Mouse (Mus musculus): ENCODE data around the gene P4hb. TPM values are rescaled to one million over a fixed set of nuclear protein-coding genes. Genes with fewer than 3 reads are reported as not detected.
"Not testable (repeated sequence)": the region's sequence is repeated elsewhere in the genome, so short reads cannot be mapped to it uniquely, and the experiment has no call there.

P4hb gene
- polyA plus RNA-seq, 1 experiment from 2014 or later = 492 TPM

DNA sequence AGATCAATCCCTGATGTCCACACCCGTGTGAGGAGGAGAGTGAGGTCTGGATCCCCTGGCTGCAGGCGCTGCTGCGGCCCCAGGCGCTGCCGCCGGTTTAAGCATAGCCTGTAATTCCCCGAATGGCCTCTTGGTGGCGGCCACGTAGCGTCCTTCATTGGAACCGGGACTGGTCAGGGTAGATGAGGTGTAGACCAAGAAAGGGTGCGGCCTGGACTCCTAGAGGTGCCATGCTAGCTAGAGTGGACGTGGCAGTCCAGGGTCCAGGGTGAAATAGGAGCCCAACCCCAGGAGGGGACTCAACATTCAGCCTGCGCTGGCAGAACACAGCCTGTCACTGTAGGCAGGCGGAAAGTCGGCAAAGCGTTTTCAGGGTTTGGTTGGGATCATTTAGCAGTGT, 57.4 kb downstream of the P4hb start:
- Histone ChIP-seq H3K27ac (ENCODE audit: low read depth, low read length) (no peak overlapping the region), H3K9ac (ENCODE audit: low read length) (no peak overlapping the region), H3K4me3 (ENCODE audit: low read depth, low read length) (no peak overlapping the region), H3K4me1 (ENCODE audit: control insufficient read depth, insufficient read depth, low read length) (peaks cover 2% of the 10 kb centered on the region), H3K36me3 (ENCODE audit: control insufficient read depth, insufficient read depth, low read length) (no peaks in the 10 kb centered on the region), H3K4me2 (no peak overlapping the region), H3K27me3 (ENCODE audit: control insufficient read depth, insufficient read depth, low read length) (no peaks in the 10 kb centered on the region), H3K9me3 (ENCODE audit: control insufficient read depth, low read length) (no peaks in the 10 kb centered on the region)
- DNase-seq (ENCODE audit: low spot score, missing footprints) = peak; percentile 99
- peak; percentile 72 for ATAC-seq (ENCODE audit: low FRiP score)
- WGBS = 18% methylated on average over 17 of the region's 17 CpGs

DNA sequence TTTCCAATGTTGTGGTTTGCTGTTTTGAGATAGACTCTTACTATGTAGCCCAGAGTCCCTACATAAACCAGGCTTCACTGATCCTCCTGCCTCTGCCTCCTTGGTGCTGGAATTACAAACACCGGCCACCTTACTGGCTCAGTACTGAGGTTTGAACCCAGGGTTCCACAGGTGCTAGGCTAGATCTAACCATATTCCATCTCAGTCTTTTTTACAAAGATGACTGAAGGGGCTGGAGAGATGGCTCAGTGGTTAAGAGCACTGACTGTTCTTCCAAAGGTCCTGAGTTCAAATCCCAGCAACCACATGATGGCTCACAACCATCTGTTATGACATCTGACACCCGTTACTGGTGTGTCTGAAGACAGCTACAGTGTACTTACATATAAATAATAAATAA, 58.8 kb downstream of the P4hb start:
- not testable (repeated sequence) for ATAC-seq (ENCODE audit: low FRiP score); H3K9ac ChIP-seq (ENCODE audit: low read length); H3K36me3 ChIP-seq (ENCODE audit: control insufficient read depth, insufficient read depth, low read length); H3K4me1 ChIP-seq (ENCODE audit: control insufficient read depth, insufficient read depth, low read length); H3K9me3 ChIP-seq (ENCODE audit: control insufficient read depth, low read length); DNase-seq (ENCODE audit: low spot score, missing footprints); H3K27me3 ChIP-seq (ENCODE audit: control insufficient read depth, insufficient read depth, low read length); H3K4me3 ChIP-seq (ENCODE audit: low read depth, low read length); H3K27ac ChIP-seq (ENCODE audit: low read depth, low read length); H3K4me2 ChIP-seq
- 87% methylated on average over 2 of the region's 2 CpGs for WGBS

DNA sequence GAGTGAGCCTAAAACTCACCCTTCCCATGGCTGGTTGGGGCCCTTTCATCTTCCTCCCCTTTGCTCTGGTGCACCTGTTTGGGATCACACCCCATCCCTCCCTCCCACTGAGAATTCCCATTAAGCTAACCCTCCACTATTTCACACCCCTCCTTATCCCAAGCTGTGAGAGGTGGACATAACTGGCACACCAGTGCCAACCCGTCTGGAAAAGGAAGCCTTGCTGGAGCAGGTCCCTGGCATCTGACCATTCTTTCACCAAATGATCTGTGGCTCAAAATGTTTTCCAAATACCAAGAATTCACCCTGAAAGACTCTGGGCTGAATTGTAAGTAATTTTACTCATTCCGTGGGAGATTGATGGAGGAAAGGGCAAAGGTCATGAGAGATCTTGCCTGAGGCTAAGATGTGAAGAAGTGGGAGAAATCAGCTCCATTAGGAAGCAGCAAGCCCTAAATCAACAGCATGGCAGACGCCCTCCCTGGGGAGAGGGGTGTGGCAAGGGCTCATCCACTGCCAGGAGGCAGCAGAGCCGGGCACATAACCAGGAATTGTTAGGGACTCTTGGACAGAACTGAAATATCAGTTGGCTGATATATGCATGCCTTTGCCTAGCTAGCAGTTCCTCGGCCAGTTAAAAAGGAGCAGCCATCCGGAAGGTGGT, 60.1 kb downstream of the P4hb start:
- H3K27me3 ChIP-seq (ENCODE audit: control insufficient read depth, insufficient read depth, low read length) = no peaks in the 10 kb centered on the region
- DNase-seq (ENCODE audit: low spot score, missing footprints) (no peak), ATAC-seq (ENCODE audit: low FRiP score) (no peak)
- no peak overlapping the region for H3K27ac ChIP-seq (ENCODE audit: low read depth, low read length)
- H3K9me3 ChIP-seq (ENCODE audit: control insufficient read depth, low read length) = no peaks in the 10 kb centered on the region
- H3K4me3 ChIP-seq (ENCODE audit: low read depth, low read length) = no peak overlapping the region
- H3K4me2 ChIP-seq = no peak overlapping the region
- peaks cover 6% of the 10 kb centered on the region for H3K4me1 ChIP-seq (ENCODE audit: control insufficient read depth, insufficient read depth, low read length)
- H3K36me3 ChIP-seq (ENCODE audit: control insufficient read depth, insufficient read depth, low read length) = no peaks in the 10 kb centered on the region
- WGBS = 58% methylated on average over 6 of the region's 6 CpGs
- H3K9ac ChIP-seq (ENCODE audit: low read length) = no peak overlapping the region

DNA sequence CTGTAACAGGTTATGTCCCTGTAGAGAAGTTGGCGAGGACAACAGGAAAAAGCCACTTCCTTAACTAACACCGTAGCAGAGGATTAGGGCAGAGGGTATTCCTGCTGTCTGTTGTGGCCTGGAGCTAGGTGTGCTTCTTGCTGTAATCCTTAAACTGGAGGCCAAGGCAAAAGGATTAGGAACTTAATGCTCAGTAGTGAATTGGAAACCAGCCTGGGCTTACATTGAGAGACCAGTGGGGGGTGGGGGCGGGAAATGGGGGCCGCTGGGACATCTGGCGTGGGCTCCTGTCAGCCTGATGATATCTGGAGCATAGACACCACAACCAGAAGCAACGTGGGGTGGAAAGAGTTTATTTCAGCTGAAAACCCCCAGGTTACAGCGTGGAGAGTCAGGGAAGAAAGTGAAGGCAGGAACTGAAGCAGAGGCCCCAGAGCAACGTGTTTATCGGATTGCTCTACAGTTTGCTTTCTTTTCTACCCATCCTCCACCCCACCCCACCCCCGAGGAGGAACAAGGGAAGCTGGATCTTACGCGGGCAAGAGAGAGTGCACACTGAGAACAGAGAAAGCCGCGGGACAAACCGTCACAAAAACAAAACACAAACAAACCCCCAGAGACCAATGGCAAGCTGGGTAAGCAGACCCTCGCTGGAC, 62.5 kb downstream of the P4hb start:
- H3K4me2 ChIP-seq = peak overlapping the region; percentile 42
- no peaks in the 10 kb centered on the region for H3K27me3 ChIP-seq (ENCODE audit: control insufficient read depth, insufficient read depth, low read length)
- H3K27ac ChIP-seq (ENCODE audit: low read depth, low read length) = no peak overlapping the region
- DNase-seq (ENCODE audit: low spot score, missing footprints) (peak; percentile 90), ATAC-seq (ENCODE audit: low FRiP score) (no peak)
- peaks cover 6% of the 10 kb centered on the region for H3K4me1 ChIP-seq (ENCODE audit: control insufficient read depth, insufficient read depth, low read length)
- WGBS = 3% methylated on average over 16 of the region's 16 CpGs
- H3K4me3 ChIP-seq (ENCODE audit: low read depth, low read length) = no peak overlapping the region
- no peaks in the 10 kb centered on the region for H3K36me3 ChIP-seq (ENCODE audit: control insufficient read depth, insufficient read depth, low read length)
- no peaks in the 10 kb centered on the region for H3K9me3 ChIP-seq (ENCODE audit: control insufficient read depth, low read length)
- H3K9ac ChIP-seq (ENCODE audit: low read length) = peak overlapping the region; percentile 57

Other genes starting within 250 kb of the P4hb start
- 2,965 and 3,081 TPM in 2 replicates for gene Actg1, start 224.7 kb downstream of the P4hb start, polyA plus RNA-seq (2014; fragmentation: Nextera tagmentation; extraction: Ambion mirVana)
- 1.4 TPM in 2 replicates for gene Fscn2, start 211.7 kb downstream of the P4hb start, polyA plus RNA-seq (2014; fragmentation: Nextera tagmentation; extraction: Ambion mirVana)
- 25.3 and 29.2 TPM in 2 replicates for gene Faap100, start 194.5 kb downstream of the P4hb start, polyA plus RNA-seq (2014; fragmentation: Nextera tagmentation; extraction: Ambion mirVana)
- gene Nploc4, start 135.5 kb downstream of the P4hb start, polyA plus RNA-seq (2014; fragmentation: Nextera tagmentation; extraction: Ambion mirVana) = 41.0 and 44.7 TPM in 2 replicates
- gene Tspan10, start 130.6 kb downstream of the P4hb start, polyA plus RNA-seq (2014; fragmentation: Nextera tagmentation; extraction: Ambion mirVana) = not detected in 2 replicates
- 0.40 and 0.41 TPM in 2 replicates for gene Pde6g, start 119.8 kb downstream of the P4hb start, polyA plus RNA-seq (2014; fragmentation: Nextera tagmentation; extraction: Ambion mirVana)
- 10.4 and 11.5 TPM in 2 replicates for gene Oxld1, start 115.2 kb downstream of the P4hb start, polyA plus RNA-seq (2014; fragmentation: Nextera tagmentation; extraction: Ambion mirVana)
- gene Ccdc137, start 115.1 kb downstream of the P4hb start, polyA plus RNA-seq (2014; fragmentation: Nextera tagmentation; extraction: Ambion mirVana) = 25.4 and 25.6 TPM in 2 replicates
- 48.0 and 53.0 TPM in 2 replicates for gene Arl16, start 105.6 kb downstream of the P4hb start, polyA plus RNA-seq (2014; fragmentation: Nextera tagmentation; extraction: Ambion mirVana)
- gene Mrpl12, start 88.6 kb downstream of the P4hb start, polyA plus RNA-seq (2014; fragmentation: Nextera tagmentation; extraction: Ambion mirVana) = 137 and 152 TPM in 2 replicates
- 30.0 and 38.7 TPM in 2 replicates for gene Slc25a10, start 81.4 kb downstream of the P4hb start, polyA plus RNA-seq (2014; fragmentation: Nextera tagmentation; extraction: Ambion mirVana)
- 0.11 TPM in 1 of 2 replicates, not detected in the other for gene Gcgr, start 42.6 kb downstream of the P4hb start, polyA plus RNA-seq (2014; fragmentation: Nextera tagmentation; extraction: Ambion mirVana)
- 232 and 237 TPM in 2 replicates for gene Mcrip1, start 23.5 kb downstream of the P4hb start, polyA plus RNA-seq (2014; fragmentation: Nextera tagmentation; extraction: Ambion mirVana)
- not detected in 2 replicates for gene Ppp1r27, start 22.1 kb downstream of the P4hb start, polyA plus RNA-seq (2014; fragmentation: Nextera tagmentation; extraction: Ambion mirVana)
- 521 and 583 TPM in 2 replicates for gene Arhgdia, start 8.4 kb upstream of the P4hb start, polyA plus RNA-seq (2014; fragmentation: Nextera tagmentation; extraction: Ambion mirVana)
- 820 and 827 TPM in 2 replicates for gene Alyref, start 25.1 kb upstream of the P4hb start, polyA plus RNA-seq (2014; fragmentation: Nextera tagmentation; extraction: Ambion mirVana)
- 178 and 204 TPM in 2 replicates for gene Anapc11, start 25.2 kb upstream of the P4hb start, polyA plus RNA-seq (2014; fragmentation: Nextera tagmentation; extraction: Ambion mirVana)
- 0.38 TPM in 1 of 2 replicates, not detected in the other for gene Npb, start 35.2 kb upstream of the P4hb start, polyA plus RNA-seq (2014; fragmentation: Nextera tagmentation; extraction: Ambion mirVana)
- gene Pcyt2, start 44.7 kb upstream of the P4hb start, polyA plus RNA-seq (2014; fragmentation: Nextera tagmentation; extraction: Ambion mirVana) = 89.4 and 101 TPM in 2 replicates
- gene Sirt7, start 52.0 kb upstream of the P4hb start, polyA plus RNA-seq (2014; fragmentation: Nextera tagmentation; extraction: Ambion mirVana) = 29.5 and 33.2 TPM in 2 replicates
- 18.0 and 19.7 TPM in 2 replicates for gene Mafg, start 60.3 kb upstream of the P4hb start, polyA plus RNA-seq (2014; fragmentation: Nextera tagmentation; extraction: Ambion mirVana)
- 32.4 and 32.8 TPM in 2 replicates for gene Pycr1, start 70.5 kb upstream of the P4hb start, polyA plus RNA-seq (2014; fragmentation: Nextera tagmentation; extraction: Ambion mirVana)
- gene Myadml2, start 74.9 kb upstream of the P4hb start, polyA plus RNA-seq (2014; fragmentation: Nextera tagmentation; extraction: Ambion mirVana) = 0.36 and 0.57 TPM in 2 replicates
- 0.90 and 1.4 TPM in 2 replicates for gene Notum, start 87.9 kb upstream of the P4hb start, polyA plus RNA-seq (2014; fragmentation: Nextera tagmentation; extraction: Ambion mirVana)
- 101 and 113 TPM in 2 replicates for gene Aspscr1, start 99.7 kb upstream of the P4hb start, polyA plus RNA-seq (2014; fragmentation: Nextera tagmentation; extraction: Ambion mirVana)
- gene Cenpx, start 140.5 kb upstream of the P4hb start, polyA plus RNA-seq (2014; fragmentation: Nextera tagmentation; extraction: Ambion mirVana) = 119 and 131 TPM in 2 replicates
- gene Lrrc45, start 140.7 kb upstream of the P4hb start, polyA plus RNA-seq (2014; fragmentation: Nextera tagmentation; extraction: Ambion mirVana) = 30.9 TPM in 2 replicates
- gene Rac3, start 148.2 kb upstream of the P4hb start, polyA plus RNA-seq (2014; fragmentation: Nextera tagmentation; extraction: Ambion mirVana) = 9.9 and 12.3 TPM in 2 replicates
- 10.6 and 12.4 TPM in 2 replicates for gene Dcxr, start 154.0 kb upstream of the P4hb start, polyA plus RNA-seq (2014; fragmentation: Nextera tagmentation; extraction: Ambion mirVana)
- gene Cbr2, start 158.9 kb upstream of the P4hb start, polyA plus RNA-seq (2014; fragmentation: Nextera tagmentation; extraction: Ambion mirVana) = 1.00 and 1.1 TPM in 2 replicates
- 8.2 and 9.1 TPM in 2 replicates for gene Hmga1b, start 189.5 kb upstream of the P4hb start, polyA plus RNA-seq (2014; fragmentation: Nextera tagmentation; extraction: Ambion mirVana)
- gene Rfng, start 211.0 kb upstream of the P4hb start, polyA plus RNA-seq (2014; fragmentation: Nextera tagmentation; extraction: Ambion mirVana) = 28.2 and 30.6 TPM in 2 replicates
- gene Gps1, start 211.0 kb upstream of the P4hb start, polyA plus RNA-seq (2014; fragmentation: Nextera tagmentation; extraction: Ambion mirVana) = 254 and 269 TPM in 2 replicates
- 73.6 and 76.9 TPM in 2 replicates for gene Dus1l, start 223.2 kb upstream of the P4hb start, polyA plus RNA-seq (2014; fragmentation: Nextera tagmentation; extraction: Ambion mirVana)